Mouse (Mus musculus): ENCODE results near the gene Zdhhc22.
A peak's percentile ranks its signal among the peaks of the same experiment; 100 is the strongest.

Gene Zdhhc22

GRCm38 (mm10) chr12:86989890-86990754, at the start of gene Zdhhc22:
Zdhhc22 (minus strand) TSS chr12:86990430.
- no peak for DNase-seq (ENCODE audit: low spot score)

GRCm38 (mm10) chr12:87036631-87037030, 46.4 kb upstream of the Zdhhc22 start:
- no peak for DNase-seq (ENCODE audit: low spot score)

GRCm38 (mm10) chr12:87031163-87031763, 41.0 kb upstream of the Zdhhc22 start:
- DNase-seq (ENCODE audit: low spot score): no peak

- no peak for DNase-seq (ENCODE audit: low spot score)
Measured at GRCm38 (mm10) chr12:87029251-87029976, 39.2 kb upstream of the Zdhhc22 start.

- DNase-seq (ENCODE audit: low spot score): no peak
Measured at GRCm38 (mm10) chr12:87028068-87028467, 37.8 kb upstream of the Zdhhc22 start.

- no peak for DNase-seq (ENCODE audit: low spot score)
Measured at GRCm38 (mm10) chr12:87027391-87027790, 37.2 kb upstream of the Zdhhc22 start.

GRCm38 (mm10) chr12:87026871-87027240, 36.6 kb upstream of the Zdhhc22 start:
- DNase-seq (ENCODE audit: low spot score): no peak

- DNase-seq (ENCODE audit: low spot score): no peak
Measured at GRCm38 (mm10) chr12:87026109-87026870, 36.1 kb upstream of the Zdhhc22 start.

- no peak for DNase-seq (ENCODE audit: low spot score)
Measured at GRCm38 (mm10) chr12:87023456-87023855, 33.2 kb upstream of the Zdhhc22 start.

GRCm38 (mm10) chr12:87022006-87022405, 31.8 kb upstream of the Zdhhc22 start:
- DNase-seq (ENCODE audit: low spot score): no peak

- no peak for DNase-seq (ENCODE audit: low spot score)
Measured at GRCm38 (mm10) chr12:87021040-87021439, 30.8 kb upstream of the Zdhhc22 start, which contains the start of gene Tmem63c. Tmem63c (plus strand) TSS chr12:87021340.

GRCm38 (mm10) chr12:87018756-87019155, 28.5 kb upstream of the Zdhhc22 start:
- no peak for DNase-seq (ENCODE audit: low spot score)

GRCm38 (mm10) chr12:87017041-87017440, 26.8 kb upstream of the Zdhhc22 start:
- peak; percentile 31 for DNase-seq (ENCODE audit: low spot score)

GRCm38 (mm10) chr12:87004596-87004995, 14.4 kb upstream of the Zdhhc22 start:
- no peak for DNase-seq (ENCODE audit: low spot score)

- no peak for DNase-seq (ENCODE audit: low spot score)
Measured at GRCm38 (mm10) chr12:87003606-87004005, 13.4 kb upstream of the Zdhhc22 start.

GRCm38 (mm10) chr12:87002815-87003214, 12.6 kb upstream of the Zdhhc22 start:
- no peak for DNase-seq (ENCODE audit: low spot score)

GRCm38 (mm10) chr12:87002209-87002608, 12.0 kb upstream of the Zdhhc22 start:
- no peak for DNase-seq (ENCODE audit: low spot score)

- DNase-seq (ENCODE audit: low spot score): no peak
Measured at GRCm38 (mm10) chr12:87000840-87001176, 10.6 kb upstream of the Zdhhc22 start.

- no peak for DNase-seq (ENCODE audit: low spot score)
Measured at GRCm38 (mm10) chr12:87000151-87000839, 10.1 kb upstream of the Zdhhc22 start.

- no peak for DNase-seq (ENCODE audit: low spot score)
Measured at GRCm38 (mm10) chr12:86999283-86999820, 9.1 kb upstream of the Zdhhc22 start.

GRCm38 (mm10) chr12:86998699-86999098, 8.5 kb upstream of the Zdhhc22 start:
- DNase-seq (ENCODE audit: low spot score): no peak

All from spleen, adult 12 weeks (tissue).